Mouse (Mus musculus): ENCODE measurements at regions not wholly inside any gene's neighbourhood (a gene's known extent, or its start where the extent isn't known, plus 50 kb on each side); places are given as distances from the start of the nearest gene placed in this dataset.

DNA sequence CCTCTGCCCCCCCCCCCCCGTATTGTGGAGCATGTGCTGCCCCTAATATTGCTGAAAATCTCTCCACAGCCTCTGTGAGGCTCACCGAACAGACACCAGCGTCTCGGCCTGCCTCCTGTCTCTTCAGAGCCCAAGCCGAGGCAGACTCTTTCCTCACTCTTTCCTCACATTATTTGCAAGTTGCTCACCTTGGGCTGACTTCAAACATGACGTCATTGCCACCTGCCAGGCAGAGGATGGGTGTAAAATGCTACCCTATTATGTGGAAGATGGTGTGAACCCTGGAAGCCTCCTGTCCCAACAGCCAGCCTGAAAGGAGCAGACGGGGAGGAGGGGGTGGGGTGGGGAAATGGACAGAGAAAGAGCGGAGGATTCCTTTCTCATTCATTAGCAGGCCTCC, 259.3 kb downstream of the Sox11 start:
- TF ChIP-seq ZNF384 (IDR thresholded peaks at IDR 0.05; ENCODE audit: low read depth, low read length) (no peak), ELF1 (IDR thresholded peaks at IDR 0.05; ENCODE audit: low read depth, low read length) (no peak), RAD21 (IDR thresholded peaks at IDR 0.05; ENCODE audit: low read depth, low read length) (no peak), USF2 (conservative IDR thresholded peaks at IDR 0.05; ENCODE audit: low read depth, low read length) (no peak)
